Mouse (Mus musculus): ENCODE data around the gene Gm20683. TPM values are rescaled to one million over a fixed set of nuclear protein-coding genes. Genes with fewer than 3 reads are reported as not detected.

Gm20683 gene
- polyA plus RNA-seq, 1 experiment from 2014 or later, result 1.9 TPM

- ATAC-seq (ENCODE audit: low FRiP score, low read depth), result peak; percentile 92
- Histone ChIP-seq H3K36me3 (peaks cover 7% of the 10 kb centered on the region), H3K4me1 (peaks cover 18% of the 10 kb centered on the region), H3K4me2 (replicated peaks) (peak within 1 kb of the TSS; percentile 91), H3K9ac (peak within 1 kb of the TSS; percentile 87), H3K9me3 (no peaks in the 10 kb centered on the region), H3K4me3 (peak within 1 kb of the TSS; percentile 72), H3K27ac (peak within 1 kb of the TSS; percentile 83), H3K27me3 (no peaks in the 10 kb centered on the region)
- WGBS, result 3% methylated on average over 65 of the region's 65 CpGs
Observed at GRCm38 (mm10) chr17:25860832-25861703, 19.5 kb upstream of the Gm20683 start, which contains the start of gene Wdr90. TSS of gene Wdr90 (minus strand) at chr17:25861501.

DNA sequence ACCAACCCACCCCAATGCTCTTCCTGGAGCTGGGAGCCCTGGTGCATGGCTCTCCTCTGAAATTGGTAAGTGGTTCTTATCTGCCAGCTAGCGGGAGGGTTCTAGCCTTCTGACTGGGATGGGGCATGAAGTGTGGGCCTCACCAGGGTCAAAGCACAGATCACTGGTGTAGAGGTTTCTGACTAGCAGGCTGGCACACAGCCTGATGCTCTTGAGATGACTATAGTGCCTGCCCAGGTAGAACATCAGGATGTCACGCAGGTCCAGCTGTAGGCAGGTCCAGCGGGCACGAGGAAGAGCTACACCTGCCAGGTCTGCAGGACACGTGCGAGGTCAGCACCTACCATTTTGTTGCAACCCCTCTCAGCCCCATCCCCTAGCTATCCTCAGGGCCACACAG, 18.7 kb upstream of the Gm20683 start:
- peak overlapping the region; percentile 91 for H3K4me2 ChIP-seq (replicated peaks)
- H3K36me3 ChIP-seq, result peaks cover 11% of the 10 kb centered on the region
- ATAC-seq (ENCODE audit: low FRiP score, low read depth), result no peak
- peak overlapping the region; percentile 72 for H3K4me3 ChIP-seq
- H3K27me3 ChIP-seq, result no peaks in the 10 kb centered on the region
- H3K4me1 ChIP-seq, result peaks cover 18% of the 10 kb centered on the region
- no peaks in the 10 kb centered on the region for H3K9me3 ChIP-seq
- peak overlapping the region; percentile 87 for H3K9ac ChIP-seq
- WGBS, result 89% methylated on average over 6 of the region's 6 CpGs
- H3K27ac ChIP-seq, result no peak overlapping the region

DNA sequence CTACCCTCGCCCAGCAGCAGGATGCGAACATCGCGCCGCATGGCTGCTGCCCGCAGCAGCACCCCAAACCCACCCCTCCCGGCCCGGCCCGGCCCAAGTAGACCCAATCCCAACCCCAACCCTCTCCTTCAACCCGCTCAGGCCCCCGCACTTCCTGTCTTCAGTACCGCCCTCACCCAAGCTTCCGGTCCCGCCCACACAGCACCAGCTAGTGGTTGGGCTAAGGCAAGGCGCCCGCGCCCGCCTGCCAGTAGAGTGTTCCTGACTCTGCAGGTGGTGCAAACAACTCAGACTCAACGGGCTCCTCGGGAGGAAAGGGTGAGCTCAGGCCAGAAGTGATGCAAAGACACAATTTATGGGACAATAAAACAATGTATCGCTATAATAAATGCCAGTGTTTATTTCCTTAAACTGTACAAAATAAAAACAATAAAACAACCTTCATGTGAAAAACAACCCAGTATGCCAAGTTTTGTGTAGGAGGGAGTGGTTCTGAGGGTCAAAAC, 2.9 kb upstream of the Gm20683 start, which contains the start of gene Rhot2:
Gene Rhot2 (minus strand): TSS at position 456 of the 506 bp plus-strand sequence.
- H3K36me3 ChIP-seq, result peaks cover 79% of the 10 kb centered on the region
- peak; percentile 93 for ATAC-seq (ENCODE audit: low FRiP score, low read depth)
- no peaks in the 10 kb centered on the region for H3K9me3 ChIP-seq
- peak within 1 kb of the TSS; percentile 84 for H3K4me3 ChIP-seq
- H3K27me3 ChIP-seq, result no peaks in the 10 kb centered on the region
- WGBS, result under 1% methylated on average over 19 of the region's 21 CpGs
- H3K27ac ChIP-seq, result peak within 1 kb of the TSS; percentile 80
- peak within 1 kb of the TSS; percentile 92 for H3K9ac ChIP-seq
- H3K4me2 ChIP-seq (replicated peaks), result peak within 1 kb of the TSS; percentile 91
- peaks cover 19% of the 10 kb centered on the region for H3K4me1 ChIP-seq

GRCm38 (mm10) chr17:25843636-25844395, 2.3 kb upstream of the Gm20683 start:
- ATAC-seq (ENCODE audit: low FRiP score, low read depth), result no peak
- peak overlapping the region; percentile 91 for H3K4me2 ChIP-seq (replicated peaks)
- peak overlapping the region; percentile 92 for H3K9ac ChIP-seq
- 3% methylated on average over 38 of the region's 38 CpGs for WGBS
- peaks cover 79% of the 10 kb centered on the region for H3K36me3 ChIP-seq
- H3K27ac ChIP-seq, result peak overlapping the region; percentile 80
- H3K4me3 ChIP-seq, result peak overlapping the region; percentile 84
- H3K4me1 ChIP-seq, result peaks cover 19% of the 10 kb centered on the region
- no peaks in the 10 kb centered on the region for H3K9me3 ChIP-seq
- H3K27me3 ChIP-seq, result no peaks in the 10 kb centered on the region

DNA sequence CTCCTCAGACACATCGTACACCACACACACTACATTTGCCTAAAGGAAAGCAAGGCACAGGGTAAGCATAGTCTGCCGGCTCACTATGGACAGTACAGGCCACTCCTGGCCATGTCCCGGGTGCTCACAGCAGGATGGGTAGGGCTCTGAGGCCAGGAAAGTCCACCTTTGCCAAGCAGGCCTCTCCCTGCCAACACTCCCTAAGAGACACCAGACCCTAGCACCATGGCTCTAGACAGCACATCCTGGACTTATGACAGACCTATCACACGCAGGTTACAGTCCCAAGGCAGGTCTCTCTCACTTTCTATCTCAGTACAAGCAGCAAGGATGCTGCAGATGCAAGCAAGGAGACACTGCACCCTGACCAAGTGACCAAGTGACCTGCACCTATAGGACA, 1.6 kb upstream of the Gm20683 start:
- WGBS, result 88% methylated on average over 4 of the region's 4 CpGs

DNA sequence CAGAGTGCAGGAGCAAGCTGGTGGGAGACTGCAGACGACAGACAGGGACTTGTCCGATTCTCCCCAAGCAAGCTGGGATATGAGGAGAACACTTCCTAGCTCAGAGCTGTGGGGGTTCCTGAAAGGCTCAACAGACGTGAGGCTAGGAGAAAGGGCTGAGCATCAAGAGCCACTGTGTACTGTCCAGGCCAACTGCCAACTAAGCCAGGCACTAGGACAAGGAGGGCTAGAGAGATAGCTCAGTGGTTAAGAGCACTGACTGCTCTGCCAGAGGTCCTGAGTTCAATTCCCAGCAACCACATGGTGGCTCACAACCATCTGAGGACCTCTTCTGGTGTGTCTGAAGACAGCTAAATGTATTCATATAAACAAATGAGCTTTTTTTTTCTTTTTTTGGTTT, 946 bp upstream of the Gm20683 start:
- Histone ChIP-seq H3K9ac (no peak overlapping the region), H3K4me2 (replicated peaks) (peak overlapping the region; percentile 91; the same call in 1 of the 2 replicates), H3K4me1 (peaks cover 22% of the 10 kb centered on the region), H3K27ac (no peak overlapping the region), H3K36me3 (peaks cover 77% of the 10 kb centered on the region), H3K4me3 (no peak overlapping the region), H3K9me3 (no peaks in the 10 kb centered on the region), H3K27me3 (no peaks in the 10 kb centered on the region)
- WGBS, result 84% methylated on average over 3 of the region's 3 CpGs
- no peak for ATAC-seq (ENCODE audit: low FRiP score, low read depth)

More for the DNA sequence above, 1.6 kb upstream of the Gm20683 start:
- H3K4me2 ChIP-seq (replicated peaks), result peak overlapping the region; percentile 91
- ATAC-seq (ENCODE audit: low FRiP score, low read depth), result no peak
- peak overlapping the region; percentile 92 for H3K9ac ChIP-seq
- no peaks in the 10 kb centered on the region for H3K27me3 ChIP-seq
- H3K9me3 ChIP-seq, result no peaks in the 10 kb centered on the region
- H3K4me1 ChIP-seq, result peaks cover 19% of the 10 kb centered on the region
- H3K36me3 ChIP-seq, result peaks cover 77% of the 10 kb centered on the region
- H3K4me3 ChIP-seq, result peak overlapping the region; percentile 84
- no peak overlapping the region for H3K27ac ChIP-seq

DNA sequence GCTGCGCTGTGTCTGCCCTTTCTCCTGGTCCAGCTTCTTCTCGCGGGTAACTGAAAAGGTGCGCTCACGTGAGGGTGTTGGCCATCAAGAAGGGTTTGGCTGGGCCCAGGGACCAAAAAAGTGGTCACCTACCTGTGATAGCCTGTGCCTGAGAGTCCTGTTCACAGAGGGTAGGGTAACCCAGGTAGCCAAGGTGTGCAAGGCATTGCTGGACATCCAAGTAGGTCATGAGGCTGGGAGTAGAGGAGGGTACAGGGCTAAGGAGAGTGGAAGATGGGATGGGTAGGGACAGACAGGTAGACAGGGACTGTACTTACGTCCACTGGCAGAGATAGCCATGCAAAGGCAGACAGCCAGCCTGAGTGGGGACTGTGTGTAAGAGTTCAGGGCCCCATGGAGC, 1.0 kb downstream of the Gm20683 start:
- no peak overlapping the region for H3K4me3 ChIP-seq
- H3K27ac ChIP-seq, result no peak overlapping the region
- H3K27me3 ChIP-seq, result no peaks in the 10 kb centered on the region
- peaks cover 61% of the 10 kb centered on the region for H3K36me3 ChIP-seq
- H3K9ac ChIP-seq, result no peak overlapping the region
- peaks cover 42% of the 10 kb centered on the region for H3K4me1 ChIP-seq
- no peak overlapping the region for H3K4me2 ChIP-seq (replicated peaks)
- no peaks in the 10 kb centered on the region for H3K9me3 ChIP-seq
- 96% methylated on average over 6 of the region's 6 CpGs for WGBS
- no peak for ATAC-seq (ENCODE audit: low FRiP score, low read depth)

DNA sequence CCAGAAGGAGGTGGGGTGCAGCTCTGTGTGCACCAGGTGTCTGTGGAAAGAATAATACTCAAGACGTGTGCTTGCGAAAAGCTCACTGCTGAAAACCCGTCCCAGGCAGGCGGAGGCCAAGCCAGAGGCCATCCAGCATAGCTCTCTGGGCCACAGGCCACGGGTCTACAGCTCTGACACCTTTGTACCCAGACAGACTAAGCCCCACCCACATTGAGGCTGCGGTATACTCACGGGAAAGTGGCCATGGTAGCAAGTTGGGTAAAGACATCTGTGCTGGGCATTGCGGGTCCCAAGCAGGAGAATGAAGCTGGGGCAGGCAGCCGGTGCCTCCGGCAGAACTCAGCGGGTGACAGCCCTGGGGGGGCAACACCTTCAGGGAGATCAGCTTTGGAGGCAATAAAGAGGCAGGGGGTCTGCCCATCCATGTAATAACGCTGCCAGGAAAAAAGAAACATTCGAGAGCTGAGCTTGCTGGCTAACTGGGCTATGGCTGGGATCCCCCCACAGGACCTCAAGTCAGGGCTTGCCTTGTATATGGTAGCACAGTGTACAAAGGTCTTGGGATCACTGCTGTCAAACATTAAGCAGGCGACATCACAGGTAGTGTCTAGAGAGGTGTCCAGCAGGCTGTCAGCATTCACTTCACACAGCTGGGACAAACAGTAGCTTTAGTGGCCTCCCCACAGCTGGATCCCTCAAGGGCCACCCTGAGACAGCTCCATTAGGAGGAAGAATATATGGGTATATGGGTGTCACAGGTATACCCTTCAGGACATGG, 1.9 kb downstream of the Gm20683 start:
- Histone ChIP-seq H3K4me1 (peaks cover 44% of the 10 kb centered on the region), H3K9ac (no peak overlapping the region; the same call in 1 of the 2 replicates), H3K36me3 (peaks cover 64% of the 10 kb centered on the region), H3K27me3 (no peaks in the 10 kb centered on the region), H3K27ac (no peak overlapping the region), H3K4me2 (replicated peaks) (no peak overlapping the region), H3K4me3 (no peak overlapping the region), H3K9me3 (no peaks in the 10 kb centered on the region)
- ATAC-seq (ENCODE audit: low FRiP score, low read depth), result no peak
- WGBS, result 85% methylated on average over 14 of the region's 14 CpGs

- ATAC-seq (ENCODE audit: low FRiP score, low read depth), result no peak
- Histone ChIP-seq H3K9me3 (no peaks in the 10 kb centered on the region), H3K4me3 (no peak overlapping the region), H3K27me3 (no peaks in the 10 kb centered on the region), H3K4me2 (replicated peaks) (no peak overlapping the region), H3K27ac (no peak overlapping the region), H3K4me1 (peaks cover 49% of the 10 kb centered on the region), H3K9ac (no peak overlapping the region), H3K36me3 (peaks cover 66% of the 10 kb centered on the region)
- WGBS, result 88% methylated on average over 4 of the region's 4 CpGs
Observed at GRCm38 (mm10) chr17:25838904-25839303, 2.7 kb downstream of the Gm20683 start.

DNA sequence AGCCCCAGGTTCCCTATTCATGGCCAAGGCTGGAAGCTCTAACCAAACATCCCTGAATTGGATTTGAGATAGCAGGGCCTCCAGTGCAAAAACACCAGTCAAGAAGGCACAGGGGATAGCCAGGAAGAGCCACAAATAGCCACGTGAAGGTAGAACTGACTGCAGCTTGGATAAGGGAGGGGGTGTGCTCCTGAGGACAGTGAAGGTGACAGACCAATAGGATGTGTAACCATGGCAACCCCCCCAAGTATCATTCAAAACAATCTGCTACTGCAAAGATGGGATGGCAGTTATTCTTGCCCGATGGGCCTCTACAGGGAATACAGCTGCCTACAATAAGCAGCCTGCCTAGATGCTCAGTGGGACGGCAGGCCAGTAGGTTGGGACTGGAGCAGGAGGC, 4.0 kb downstream of the Gm20683 start:
- H3K4me3 ChIP-seq, result peak overlapping the region; percentile 42; the same call in 1 of the 2 replicates
- peak overlapping the region; percentile 98 for H3K4me2 ChIP-seq (replicated peaks)
- H3K9ac ChIP-seq, result peak overlapping the region; percentile 68
- no peaks in the 10 kb centered on the region for H3K9me3 ChIP-seq
- no peak for ATAC-seq (ENCODE audit: low FRiP score, low read depth)
- H3K36me3 ChIP-seq, result peaks cover 61% of the 10 kb centered on the region
- 68% methylated on average over 3 of the region's 3 CpGs for WGBS
- H3K27me3 ChIP-seq, result no peaks in the 10 kb centered on the region
- peaks cover 44% of the 10 kb centered on the region for H3K4me1 ChIP-seq
- H3K27ac ChIP-seq, result no peak overlapping the region

DNA sequence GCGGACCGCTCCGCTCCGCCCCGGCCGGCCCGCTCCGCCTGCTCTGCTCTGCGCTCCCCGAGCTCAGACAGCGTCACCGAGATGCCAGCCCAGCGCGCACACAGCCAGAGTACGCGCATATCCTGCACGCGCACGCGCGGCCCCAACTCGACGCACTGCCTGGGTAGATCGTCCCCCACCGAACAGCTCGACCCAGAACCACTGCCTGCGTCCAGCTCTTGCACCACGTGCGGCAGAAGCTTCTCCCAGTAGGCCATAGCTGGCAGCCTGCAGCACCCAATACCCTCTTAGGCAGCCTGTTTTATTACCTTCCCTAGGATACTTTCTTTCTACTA, 4.5 kb downstream of the Gm20683 start, which contains the start of gene Rhbdl1:
Gene Rhbdl1 (minus strand): TSS at position 220 of the 335 bp plus-strand sequence.
- Histone ChIP-seq H3K9me3 (no peaks in the 10 kb centered on the region), H3K27me3 (no peaks in the 10 kb centered on the region), H3K27ac (peak within 1 kb of the TSS; percentile 33; the same call in 1 of the 2 replicates), H3K4me1 (peaks cover 45% of the 10 kb centered on the region), H3K4me3 (peak within 1 kb of the TSS; percentile 42), H3K9ac (peak within 1 kb of the TSS; percentile 68), H3K4me2 (replicated peaks) (peak within 1 kb of the TSS; percentile 98), H3K36me3 (peaks cover 56% of the 10 kb centered on the region)
- WGBS, result 3% methylated on average over 24 of the region's 29 CpGs
- no peak for ATAC-seq (ENCODE audit: low FRiP score, low read depth)

All from limb, embryonic 13.5 days (tissue).